Mouse (Mus musculus) NIH3T3 (cell line): Measurements from ENCODE around the gene Cldn13.
"Not testable (repeated sequence)": the region's sequence is repeated elsewhere in the genome, so short reads cannot be mapped to it uniquely, and the experiment has no call there.

Experiments used
- DNase-seq: peaks from one replicate; pipeline ENCODE4 v3.0.0-alpha.2; 2012; ENCODE audit warnings: low read depth

Cldn13 gene

DNA sequence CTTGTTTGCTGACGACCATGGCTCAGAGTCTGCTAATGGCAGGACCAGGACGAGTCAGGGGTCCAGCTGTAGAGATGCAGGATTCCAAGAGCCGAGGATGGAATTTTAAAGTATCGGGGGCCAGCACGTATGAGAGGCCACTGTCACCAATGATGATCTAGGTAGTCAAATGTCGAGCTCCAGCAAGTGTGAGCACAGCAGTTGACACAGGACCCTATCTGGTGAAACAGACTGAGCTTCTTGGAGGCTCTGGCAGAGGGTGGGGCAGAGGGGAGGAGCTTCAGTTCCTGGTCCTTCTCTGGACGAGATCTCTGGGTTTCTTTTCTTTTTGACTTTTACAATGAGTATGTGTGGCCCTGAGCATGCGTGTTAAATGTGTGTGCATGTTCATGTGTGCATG, at the start of gene Cldn13:
Cldn13 (minus strand) TSS at position 216 of the 400 bp plus-strand sequence.
- no peak for DNase-seq

DNA sequence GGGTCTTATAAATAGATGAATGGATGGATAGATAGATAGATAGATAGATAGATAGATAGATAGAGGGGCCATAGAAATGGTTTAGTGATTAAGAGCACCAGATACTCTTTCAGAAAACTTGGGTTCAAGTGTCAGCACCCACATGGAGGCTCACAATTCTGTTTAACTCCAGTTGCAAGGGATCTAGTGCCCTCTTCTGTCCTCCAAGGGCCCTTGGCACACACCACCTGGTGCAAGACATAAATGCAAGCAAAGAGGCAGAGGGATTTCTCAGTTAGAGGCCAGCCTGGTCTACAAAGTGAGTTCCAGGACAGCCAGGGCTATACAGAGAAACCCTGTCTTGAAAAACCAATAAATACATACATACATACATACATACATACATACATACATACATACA, 49.3 kb upstream of the Cldn13 start:
- DNase-seq = not testable (repeated sequence)

DNA sequence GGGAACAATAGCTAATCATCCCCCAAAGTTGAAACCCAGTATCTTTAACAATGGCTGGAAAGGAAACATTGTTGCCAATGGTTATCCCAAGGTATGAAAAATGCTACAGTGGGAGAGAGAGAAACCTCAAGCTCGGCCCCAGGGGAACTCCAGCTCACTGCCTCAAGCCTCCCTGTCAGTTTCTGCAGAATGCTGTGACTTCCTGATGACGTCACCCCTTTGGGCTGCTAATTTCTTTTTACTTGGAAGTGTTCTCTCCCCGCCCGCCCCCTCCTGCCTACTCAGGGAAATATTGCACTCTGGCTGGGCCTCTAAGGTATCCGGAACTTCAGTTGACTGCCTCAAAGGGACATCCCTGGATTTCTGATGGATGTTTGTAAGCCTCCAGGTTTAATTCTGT, 48.2 kb upstream of the Cldn13 start:
- DNase-seq = peak; percentile 87

DNA sequence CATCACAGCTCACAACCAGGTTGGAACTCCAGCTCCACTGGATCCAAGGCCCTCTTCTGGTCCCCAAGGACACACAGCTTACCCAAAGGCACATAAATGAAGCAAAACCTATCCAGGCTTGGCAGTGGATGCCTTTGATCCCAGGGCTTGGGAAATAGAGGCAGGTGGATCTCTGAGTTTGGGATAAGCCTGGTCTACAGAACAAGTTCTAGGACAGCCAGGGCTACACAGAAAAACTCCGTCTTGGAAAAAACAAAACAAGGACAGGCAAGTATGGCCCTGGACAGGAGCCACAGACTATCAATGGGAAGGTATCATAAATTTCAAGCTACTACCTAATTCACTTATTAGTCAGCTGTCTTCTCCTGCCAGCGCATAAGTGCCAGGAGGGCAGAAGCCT, 46.2 kb upstream of the Cldn13 start:
- DNase-seq = no peak

DNA sequence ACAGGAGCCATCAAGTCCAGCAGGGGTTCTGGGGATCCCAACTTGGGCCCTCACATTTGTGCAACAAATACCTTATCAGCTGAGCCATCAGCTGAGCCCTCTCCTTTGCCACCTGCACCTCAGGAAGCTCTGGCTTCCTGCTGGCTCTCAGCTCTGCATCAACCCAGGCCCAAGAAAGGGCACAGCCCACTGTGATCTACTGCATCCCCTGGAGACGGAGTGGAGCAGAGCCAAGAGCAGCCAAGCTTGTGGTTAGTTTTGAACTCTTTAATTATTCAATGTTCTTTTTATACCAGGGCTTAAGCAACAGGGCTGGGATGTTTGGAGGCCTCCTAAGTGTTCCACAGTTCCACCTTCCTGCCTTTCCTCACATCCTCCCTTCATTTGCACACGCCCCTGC, 45.1 kb upstream of the Cldn13 start:
- DNase-seq = peak; percentile 61

DNA sequence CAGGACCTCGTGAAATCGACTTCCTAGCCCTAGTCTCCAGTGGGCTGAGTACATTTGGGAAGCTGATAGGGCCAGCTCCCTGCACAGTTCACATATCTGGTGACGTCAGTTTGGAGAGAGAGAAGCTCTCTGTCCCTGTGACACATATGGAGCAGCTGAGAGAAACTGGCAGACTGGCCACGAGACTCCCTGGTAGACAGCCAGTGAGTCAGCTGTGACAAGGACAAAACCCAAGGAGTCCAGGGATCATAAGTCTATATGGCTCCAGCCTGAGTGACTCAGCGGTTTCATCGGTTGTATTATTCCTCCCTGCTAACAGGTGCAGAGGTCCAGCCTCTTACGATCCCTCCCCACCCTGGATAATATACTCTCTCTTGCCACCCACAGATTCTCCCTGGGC, 43.8 kb upstream of the Cldn13 start:
- peak; percentile 59 for DNase-seq

DNA sequence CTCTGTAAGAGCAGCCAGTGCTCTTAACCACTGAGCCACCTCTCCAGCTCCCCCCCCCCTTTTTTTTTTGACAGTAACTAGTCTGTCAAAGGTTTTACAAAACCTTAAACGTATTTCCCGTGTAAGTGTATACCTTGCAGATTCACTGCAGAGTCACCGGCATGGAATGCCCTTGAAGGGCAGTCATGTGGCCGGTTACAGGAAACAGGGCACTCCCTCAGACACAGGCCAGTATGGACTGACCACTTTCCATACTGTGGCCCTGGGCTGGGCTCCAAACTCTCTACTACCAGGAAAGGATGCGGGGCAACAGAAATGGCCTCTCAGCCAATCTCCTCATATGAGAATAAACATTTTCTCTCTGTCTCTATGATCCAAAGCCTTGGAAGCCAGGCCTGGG, 40.2 kb upstream of the Cldn13 start:
- DNase-seq = peak; percentile 20

DNA sequence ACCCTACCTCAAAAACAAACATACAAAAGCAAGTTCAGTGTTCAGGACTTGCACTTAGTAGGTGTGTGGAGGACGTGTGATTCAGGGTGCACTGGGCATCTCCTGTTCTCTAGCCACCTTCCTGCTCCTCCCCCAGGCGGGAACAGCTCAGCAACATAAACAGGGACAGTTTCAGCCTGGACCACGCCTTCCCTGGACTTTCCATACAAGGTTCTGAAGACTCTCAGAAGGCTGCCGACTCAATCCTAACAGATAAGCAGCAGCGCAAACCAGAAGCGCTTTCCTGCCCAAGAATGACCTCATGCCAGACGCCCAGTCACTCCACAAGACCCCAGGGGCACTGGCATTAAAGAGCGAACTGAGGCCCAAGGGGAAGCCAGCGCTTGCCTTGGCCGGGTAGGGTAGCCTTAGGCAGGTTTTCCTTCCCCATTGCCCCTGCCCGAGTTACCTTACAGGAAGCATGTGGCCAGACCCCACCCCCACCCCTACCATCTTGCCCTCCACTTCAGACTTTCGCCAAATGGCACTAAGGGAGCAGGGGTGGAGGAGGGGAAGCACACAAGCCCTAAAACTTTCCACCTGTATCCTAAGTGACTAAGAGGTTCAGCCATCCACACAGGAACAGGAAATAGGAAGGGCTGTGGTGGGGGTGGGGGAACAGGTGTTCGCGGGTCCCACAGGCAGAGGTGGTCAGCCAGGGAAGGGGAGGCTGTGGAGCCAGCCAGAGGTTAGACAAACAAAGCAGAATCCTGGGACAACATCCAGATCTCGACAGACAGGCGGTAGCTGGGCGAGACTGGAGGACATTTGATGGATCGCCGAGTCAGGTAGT, 35.9 kb upstream of the Cldn13 start:
- no peak for DNase-seq

DNA sequence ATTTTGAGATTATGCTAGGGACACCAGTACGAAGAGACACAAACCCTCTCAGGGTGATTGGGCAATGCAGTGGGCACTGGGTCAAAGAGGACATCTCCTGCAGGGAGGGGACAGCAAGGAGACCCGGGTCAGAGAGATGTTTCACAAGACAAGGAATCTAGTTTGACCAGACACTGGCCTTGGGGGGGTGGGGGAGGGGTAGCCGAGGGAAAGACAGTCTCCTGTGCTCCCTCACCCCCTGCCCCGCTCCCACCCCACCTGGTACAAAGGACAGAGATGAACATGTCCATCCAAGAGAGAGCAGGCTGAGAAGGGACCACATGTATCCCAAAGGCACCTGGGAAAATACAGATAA, 32.7 kb upstream of the Cldn13 start:
- no peak for DNase-seq

DNA sequence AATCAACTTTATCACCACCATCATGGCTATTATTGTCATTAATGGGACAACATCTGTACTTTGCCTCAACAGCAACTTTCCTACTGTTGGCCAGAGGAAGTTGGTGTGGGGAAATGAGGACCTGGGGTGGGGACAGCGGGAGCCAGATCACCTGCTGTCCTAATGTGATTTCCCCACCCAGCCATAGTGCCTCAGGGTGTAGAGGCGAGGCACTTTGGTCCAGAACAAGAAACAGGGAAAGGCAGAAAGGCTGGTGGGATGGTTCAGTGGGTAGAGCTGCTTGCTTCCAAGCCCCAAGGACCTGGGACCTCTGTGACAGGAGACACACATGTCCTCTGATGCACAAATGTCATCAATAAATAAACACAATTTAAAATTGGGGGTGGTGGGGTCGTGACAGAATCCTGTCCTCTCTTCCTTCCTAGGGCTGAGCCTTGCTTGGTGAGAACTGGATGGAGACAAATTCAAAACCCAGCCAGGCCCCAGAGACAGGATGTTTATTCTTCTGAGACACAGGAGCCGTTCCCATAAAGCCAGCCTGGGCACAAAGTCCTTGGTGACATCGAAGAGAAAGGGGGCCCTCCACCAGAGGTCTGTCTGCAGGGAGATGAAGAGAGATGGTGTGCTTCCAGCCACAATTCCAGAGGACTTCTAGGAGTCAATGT, 32.2 kb upstream of the Cldn13 start:
- DNase-seq = no peak

DNA sequence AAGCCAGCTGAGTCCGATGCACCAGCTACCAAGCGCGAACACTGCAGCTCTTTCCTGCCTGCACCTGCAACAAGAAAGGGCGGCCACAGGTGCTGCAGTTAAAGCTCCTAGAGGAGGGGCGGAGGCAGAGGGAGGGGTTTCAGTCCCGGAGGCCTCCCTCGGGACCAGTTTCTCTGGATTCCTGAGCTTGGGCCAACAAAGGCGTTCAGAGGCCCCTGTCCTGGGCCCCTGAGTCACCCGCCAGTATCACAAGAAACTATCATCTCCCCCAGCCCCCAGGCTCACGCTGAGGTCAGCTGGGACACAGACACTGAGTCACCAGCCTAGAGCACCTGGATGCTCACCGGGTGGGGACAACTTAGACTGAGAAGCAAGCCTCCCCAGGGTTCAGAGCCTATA, 31.5 kb upstream of the Cldn13 start, which contains the start of gene Cldn4:
Cldn4 (minus strand) TSS at position 78 of the 399 bp plus-strand sequence.
- DNase-seq = peak; percentile 35

DNA sequence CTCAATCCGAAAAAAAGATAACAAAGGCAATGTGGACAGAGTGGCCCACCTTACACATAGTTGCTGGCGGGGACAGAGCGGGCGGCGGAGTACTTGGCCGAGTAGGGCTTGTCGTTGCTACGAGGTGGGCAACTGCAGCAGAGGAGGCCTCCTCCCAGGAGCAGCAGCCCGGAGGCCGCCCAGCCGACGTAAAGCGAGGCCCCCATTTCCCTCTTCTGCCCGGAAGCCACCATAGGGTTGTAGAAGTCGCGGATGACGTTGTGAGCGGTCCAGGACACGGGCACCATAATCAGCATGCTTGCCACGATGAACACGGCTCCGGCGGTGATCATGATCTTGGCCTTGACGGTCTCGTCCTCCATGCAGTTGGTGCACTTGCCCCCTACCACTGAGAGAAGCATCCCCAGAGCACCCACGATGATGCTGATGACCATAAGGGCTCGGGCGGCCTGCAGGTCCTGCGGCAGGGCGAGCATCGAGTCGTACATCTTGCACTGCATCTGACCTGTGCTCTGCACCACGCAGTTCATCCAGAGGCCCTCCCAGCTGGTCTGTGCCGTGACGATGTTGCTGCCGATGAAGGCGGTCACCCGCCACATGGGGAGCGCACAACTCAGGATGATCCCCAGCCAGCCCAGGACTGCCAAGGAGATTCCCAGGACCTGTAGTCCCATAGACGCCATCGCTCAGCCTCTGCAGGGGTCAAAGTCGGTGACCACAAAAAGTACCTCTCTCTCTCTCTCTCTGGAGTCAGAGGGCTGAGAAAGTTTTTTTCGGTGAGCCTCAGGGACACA, 30.9 kb upstream of the Cldn13 start:
- no peak for DNase-seq

DNA sequence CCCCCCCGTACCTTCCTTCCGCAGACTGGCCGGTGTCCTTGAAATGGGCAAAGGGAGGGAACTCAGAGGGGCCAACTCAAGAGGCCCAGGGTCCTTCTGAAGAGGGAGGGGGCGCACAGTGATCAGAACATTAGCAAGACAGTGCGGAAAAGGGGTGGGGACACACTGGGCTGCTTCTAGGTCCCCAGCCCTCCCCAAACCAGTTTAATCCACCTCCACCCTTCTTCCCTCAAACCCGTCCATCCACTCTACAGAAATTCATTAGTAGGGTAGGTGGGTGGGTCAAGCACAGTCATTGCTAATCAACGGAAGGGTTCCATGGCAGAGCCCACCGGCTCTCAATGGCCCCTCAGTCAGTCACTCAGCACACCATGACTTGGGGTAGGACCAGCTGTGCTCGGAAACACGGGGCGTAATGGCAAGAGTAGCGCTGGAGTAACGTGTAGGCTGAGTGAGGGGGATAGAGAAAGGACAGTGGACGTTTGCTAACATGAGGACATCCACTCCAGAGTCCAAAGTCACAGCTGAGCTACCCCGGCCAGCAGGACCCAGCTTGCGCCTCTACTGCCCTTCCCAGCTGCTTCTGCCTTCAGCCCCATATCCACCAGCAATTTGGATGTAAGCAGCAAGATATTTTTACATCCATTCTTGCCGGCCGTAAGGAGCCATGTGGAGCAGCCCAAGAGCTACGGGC, 30.1 kb upstream of the Cldn13 start:
- no peak for DNase-seq

DNA sequence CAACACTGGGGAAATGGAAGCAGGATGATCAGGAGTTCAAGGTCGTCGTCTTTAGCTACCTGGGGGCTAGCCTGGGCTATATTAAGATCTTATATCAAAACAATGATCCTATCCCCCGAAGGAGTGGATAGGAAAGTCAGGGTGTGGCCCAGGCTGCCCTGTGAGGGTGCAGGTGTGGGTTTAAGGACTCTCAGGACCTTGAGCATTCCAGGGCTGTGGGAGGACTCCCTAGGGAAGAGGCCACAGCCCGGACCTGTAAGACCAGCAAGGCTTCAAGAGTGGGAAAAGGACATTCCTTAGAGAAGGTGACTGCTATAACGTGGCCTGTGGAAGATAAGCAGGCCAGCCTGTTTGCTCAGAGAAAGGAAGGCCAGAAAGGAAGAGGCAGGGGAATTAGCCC, 28.9 kb upstream of the Cldn13 start:
- DNase-seq = no peak

DNA sequence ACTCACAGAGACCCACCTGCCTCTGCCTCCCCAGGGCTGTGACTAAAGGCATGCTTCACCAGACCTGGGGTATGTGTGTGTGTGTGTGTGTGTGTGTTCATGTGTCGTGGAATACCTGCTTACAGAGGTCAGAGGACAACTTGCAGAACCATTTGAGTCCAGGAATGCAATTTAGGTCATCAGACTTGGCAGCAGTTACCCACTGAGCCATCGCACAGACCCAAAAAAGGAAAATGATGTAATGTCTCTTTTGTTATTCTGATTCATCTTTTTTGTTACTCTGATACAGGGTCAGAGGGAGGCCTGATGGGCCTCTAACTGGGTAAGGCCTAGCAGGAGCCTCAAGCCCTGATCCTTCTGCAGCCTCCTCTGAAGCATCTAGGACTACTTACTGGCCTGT, 27.4 kb upstream of the Cldn13 start:
- DNase-seq = peak; percentile 52

DNA sequence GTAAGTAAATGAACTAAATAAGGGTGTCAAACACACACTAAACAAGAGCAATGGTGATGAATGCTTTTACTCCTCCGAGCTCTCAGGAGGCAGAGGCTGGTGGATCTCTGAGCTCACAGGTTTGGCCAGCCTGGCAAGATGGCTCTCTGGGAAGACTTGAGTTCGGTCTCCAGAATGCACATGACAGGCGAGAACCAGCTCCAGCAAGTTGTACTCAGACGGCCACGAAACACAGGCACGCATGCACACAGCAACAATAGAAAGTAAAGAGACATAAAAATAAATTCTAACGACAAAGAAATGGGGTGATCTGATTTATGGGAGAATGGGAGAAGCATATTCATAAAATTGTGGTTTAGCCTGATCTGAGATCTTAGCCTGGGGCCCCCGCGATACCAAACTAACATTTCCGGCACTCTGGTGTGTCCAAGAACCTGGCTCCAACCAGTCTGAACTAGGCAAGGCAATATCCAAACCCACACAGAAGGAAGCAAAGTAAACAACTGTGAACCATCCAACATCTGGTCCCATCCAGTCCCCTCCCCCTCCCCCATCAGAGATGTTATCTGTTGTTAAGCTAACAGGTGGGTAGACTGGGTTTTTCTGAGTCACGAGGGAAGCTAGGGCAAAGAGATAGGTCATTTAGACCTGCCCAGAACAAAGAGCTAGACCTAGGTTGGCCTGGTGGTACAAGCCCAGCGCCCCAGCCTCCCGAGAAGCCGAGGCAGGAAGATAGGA, 26.3 kb upstream of the Cldn13 start:
- DNase-seq = peak; percentile 37

DNA sequence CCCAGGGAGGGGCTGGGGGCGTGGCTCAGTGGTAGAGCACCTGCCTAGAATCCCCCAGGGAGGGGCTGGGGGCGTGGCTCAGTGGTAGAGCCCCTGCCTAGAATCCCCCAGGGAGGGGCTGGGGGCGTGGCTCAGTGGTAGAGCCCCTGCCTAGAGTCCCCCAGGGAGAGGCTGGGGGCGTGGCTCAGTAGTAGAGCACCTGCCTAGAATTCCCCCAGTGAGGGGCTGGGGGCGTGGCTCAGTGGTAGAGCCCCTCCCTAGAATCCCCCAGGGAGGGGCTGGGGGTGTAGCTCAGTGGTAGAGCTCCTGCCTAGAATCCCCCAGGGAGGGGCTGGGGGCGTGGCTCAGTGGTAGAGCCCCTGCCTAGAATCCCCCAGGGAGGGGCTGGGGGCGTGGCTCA, 24.2 kb upstream of the Cldn13 start:
- DNase-seq = not testable (repeated sequence)

DNA sequence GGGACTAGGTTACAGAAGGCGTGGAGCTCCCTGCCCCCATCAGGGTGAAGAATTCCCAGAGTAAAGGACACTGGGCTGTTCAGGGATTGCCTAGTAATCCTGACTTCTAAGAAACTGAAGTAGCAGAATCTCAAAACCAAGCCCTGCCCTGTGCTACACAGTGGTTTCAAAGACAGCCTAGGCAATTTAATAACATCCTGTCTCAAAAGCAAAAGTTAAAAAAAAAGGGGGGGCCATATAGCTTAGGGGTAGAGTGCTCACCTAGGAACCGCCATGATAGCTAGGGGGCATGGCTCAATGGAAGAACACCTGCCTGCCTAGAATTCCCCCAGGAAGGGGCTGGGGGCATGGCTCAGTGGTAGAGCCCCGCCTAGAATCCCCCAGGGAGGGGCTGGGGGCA, 23.7 kb upstream of the Cldn13 start:
- DNase-seq = no peak

DNA sequence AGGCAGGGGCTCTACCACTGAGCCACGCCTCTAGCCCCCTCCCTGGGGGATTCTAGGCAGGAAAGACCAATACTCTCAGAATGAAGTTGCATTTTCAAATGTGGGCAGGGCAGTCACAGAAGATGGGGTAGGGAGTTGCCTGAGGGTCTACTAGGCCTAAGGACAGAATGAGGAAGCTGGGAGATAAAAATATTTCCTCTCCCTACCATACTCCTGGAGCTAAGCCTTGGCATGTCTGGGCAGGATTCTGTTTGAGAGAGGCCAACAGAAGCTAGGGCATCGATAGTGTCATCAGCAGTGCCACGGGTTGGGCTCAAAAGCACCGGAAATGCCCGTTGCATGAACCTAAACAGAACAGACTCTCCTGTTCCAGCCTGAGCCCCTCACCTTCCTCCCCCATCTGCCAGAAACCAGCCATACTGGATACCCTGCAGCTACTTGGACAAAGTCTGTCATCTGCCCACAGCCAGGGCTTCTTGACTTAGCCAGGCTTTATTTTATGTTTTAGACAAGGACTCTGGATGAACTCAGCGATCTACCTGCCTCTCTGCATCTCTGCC, 21.4 kb upstream of the Cldn13 start:
- DNase-seq = no peak

DNA sequence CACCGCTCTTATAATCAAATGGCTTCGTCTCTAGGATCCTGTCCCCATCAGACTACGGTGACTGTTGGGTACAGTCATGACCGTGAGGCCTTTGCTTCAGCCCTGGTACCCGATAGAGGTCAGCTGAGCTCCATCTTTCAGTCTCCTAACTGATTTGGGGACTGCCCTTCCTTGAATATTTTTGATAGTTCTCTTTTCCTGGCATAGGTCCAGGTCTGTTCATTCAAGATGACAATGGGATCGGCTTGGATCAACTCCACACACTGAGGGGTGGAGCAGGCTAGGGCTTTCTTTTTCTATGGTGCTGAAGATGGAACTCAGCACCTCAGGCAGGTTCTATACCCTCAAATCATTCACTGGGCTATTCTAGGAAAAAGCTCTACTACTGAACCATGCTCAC, 20.7 kb upstream of the Cldn13 start:
- DNase-seq = no peak

DNA sequence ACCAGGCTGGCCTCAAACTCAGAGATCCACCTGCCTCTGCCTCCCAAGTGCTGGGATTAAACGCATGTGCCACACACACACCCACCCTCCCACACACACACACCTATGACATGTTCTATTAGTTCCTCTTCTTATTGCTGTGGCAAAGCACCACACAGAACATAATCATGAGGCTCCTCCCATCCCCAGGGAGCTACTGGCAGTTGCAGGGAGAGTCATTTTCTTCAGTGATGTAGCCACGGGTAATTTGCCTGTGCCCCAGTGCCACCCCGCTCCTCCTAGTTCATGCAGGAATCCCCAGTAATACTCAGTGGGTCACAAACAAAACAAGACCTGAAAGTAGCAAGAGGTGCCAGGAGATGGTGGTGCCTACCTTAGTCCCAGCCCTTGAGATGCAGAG, 19.3 kb upstream of the Cldn13 start:
- no peak for DNase-seq
